Comparison of ENCODE assay signal across 14 mouse cellular contexts in genomic region chr12:100852370-100852769, GRCm38 (mm10).
"Had no signal": no experiment of that assay in that cellular context is flagged by ENCODE, and none has a peak within 500 bp of the region (broad histone marks: within the 10 kb centered on the region; RNA-seq: fewer than 3 reads in every experiment).

No protein-coding gene starts in this region.

- ATAC-seq: liver, postnatal 0 days; lung, postnatal 0 days; midbrain, embryonic 16.5 days had no signal

- DNase-seq: liver, postnatal 0 days; lung, adult 2 months; lung, postnatal 4 days; midbrain, embryonic 14.5 days; retina, postnatal 1 day; right cerebral cortex, adult 18-20 months; right cerebral cortex, postnatal 25 days; right cerebral cortex, postnatal 4 days; spleen, adult 18-20 months; thymus, adult 18-20 months; thymus, postnatal 14 days; thymus, postnatal 36 days had no signal
